Mouse (Mus musculus) midbrain, embryonic 11.5 days (tissue): Measurements from ENCODE around the gene Flot2. TPM values are rescaled to one million over a fixed set of nuclear protein-coding genes. Genes with fewer than 3 reads are reported as not detected.

Experiments used
- ATAC-seq: fragments of 200-750 bp; cut with Nextera tagmentation; 2 replicates; pipeline ENCODE4 v1.8.0; 2017; ENCODE audit warnings: moderate TSS enrichment, moderate library complexity; ENCODE audit not compliant: low FRiP score
- DNase-seq: peaks from one replicate; pipeline ENCODE4 v3.0.0; 2015; ENCODE audit warnings: low spot score; ENCODE audit errors: missing footprints
- H3K27ac ChIP-seq: fragments of 300-500 bp; sonication (generic); 2 replicates; pipeline ENCODE4 v1.5.1; 2014; ENCODE audit warnings: low read depth, low read length
- H3K27me3 ChIP-seq: fragments of 300-500 bp; sonication (generic); 2 replicates; pipeline ENCODE4 v1.6.1; 2014; ENCODE audit warnings: mild to moderate bottlenecking, low read length, moderate library complexity, mixed read lengths; ENCODE audit not compliant: control insufficient read depth, insufficient read depth
- H3K36me3 ChIP-seq: fragments of 300-500 bp; sonication (generic); 2 replicates; pipeline ENCODE4 v1.6.1; 2014; ENCODE audit warnings: mild to moderate bottlenecking, low read length, moderate library complexity, mixed read lengths; ENCODE audit not compliant: control insufficient read depth, insufficient read depth
- H3K4me1 ChIP-seq: fragments of 300-500 bp; sonication (generic); 2 replicates; pipeline ENCODE4 v1.6.1; 2014; ENCODE audit warnings: low read length; ENCODE audit not compliant: control insufficient read depth, insufficient read depth
- H3K4me2 ChIP-seq: fragments of 300-500 bp; sonication (generic); 2 replicates; pipeline ENCODE4 v1.6.1; 2014; ENCODE audit warnings: mild to moderate bottlenecking, moderate library complexity
- H3K4me3 ChIP-seq: fragments of 300-500 bp; sonication (generic); 2 replicates; pipeline ENCODE4 v1.5.1; 2014; ENCODE audit warnings: low read depth, low read length
- H3K9ac ChIP-seq: fragments of 300-500 bp; sonication (generic); 2 replicates; pipeline ENCODE4 v1.6.1; 2014; ENCODE audit warnings: low read length
- H3K9me3 ChIP-seq: fragments of 300-500 bp; sonication (generic); 2 replicates; pipeline ENCODE4 v1.6.1; 2016; ENCODE audit warnings: low read length; ENCODE audit not compliant: control insufficient read depth
- WGBS: fragments of 180-500 bp; shearing (Covaris S2); extraction: QIAGEN DNeasy Blood & Tissue Kit; methylation state at CpG from one replicate; pipeline ENCODE4 v1.1.7; 2014; 5-methylcytosine and 5-hydroxymethylcytosine counted together
- microRNA counts: library from miRNA; unstranded; fragments of <30 nt; microRNA quantifications from one replicate; lab custom pipeline; 2015
- microRNA-seq: library from miRNA; unstranded; fragments of <30 nt; microRNA quantifications from one replicate; pipeline ENCODE4, GENCODE M21; 2017
- polyA plus RNA-seq: library from polyadenylated mRNA; unstranded; fragments of >200 nt; fragmentation: Nextera tagmentation; extraction: Ambion mirVana; gene quantifications from 2 replicates; pipeline ENCODE4 v1.2.1, GENCODE M21; 2014

The Flot2 gene
- polyA plus RNA-seq, 1 experiment from 2014 or later: 57.6 TPM

DNA sequence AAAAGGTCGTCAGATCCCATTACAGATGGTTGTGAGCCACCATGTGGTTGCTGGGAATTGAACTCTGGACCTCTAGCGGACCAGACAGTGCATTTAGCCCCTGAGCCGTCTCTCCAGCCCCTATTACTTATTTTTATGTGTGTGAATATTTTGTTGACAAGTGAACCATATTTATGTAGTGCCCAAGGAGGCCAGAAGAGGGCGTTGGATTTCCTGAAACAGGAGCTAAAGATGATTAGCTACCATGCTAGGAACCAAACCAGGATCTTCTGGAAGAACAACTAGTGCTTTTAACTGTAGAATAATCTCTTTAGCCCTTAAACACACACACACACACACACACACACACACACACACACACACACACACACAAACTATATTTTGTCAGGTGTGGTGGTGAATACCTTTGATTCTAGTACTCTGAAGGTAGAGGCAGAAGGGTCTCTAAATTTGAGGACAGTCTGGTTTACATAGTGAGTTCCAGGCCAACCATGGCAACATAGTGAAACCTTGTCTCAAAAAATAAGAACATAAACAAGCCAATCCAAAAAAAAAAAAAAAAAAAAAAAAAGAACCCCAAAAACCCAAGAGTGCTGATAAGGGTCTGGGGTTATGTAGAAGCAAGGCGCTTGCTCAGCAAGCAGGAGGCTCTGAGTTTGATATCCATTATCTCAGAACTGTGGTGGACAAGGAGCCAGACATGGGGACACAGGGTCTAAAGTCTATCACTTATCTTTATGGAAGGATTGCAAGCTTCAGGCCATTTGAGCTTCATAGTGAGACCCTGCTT lies 65.4 kb downstream of the Flot2 start:
- H3K9ac ChIP-seq: no peak overlapping the region
- no peak for ATAC-seq
- no peaks in the 10 kb centered on the region; the same call in 1 of the 2 replicates for H3K4me1 ChIP-seq
- 0 out of 2 replicates have a peak, but pooled peaks cover 2% of the 10 kb centered on the region for H3K36me3 ChIP-seq
- no peak for DNase-seq
- no peaks in the 10 kb centered on the region for H3K27me3 ChIP-seq
- no peak overlapping the region for H3K4me2 ChIP-seq
- no peak overlapping the region for H3K27ac ChIP-seq
- H3K9me3 ChIP-seq: no peaks in the 10 kb centered on the region
- no peak overlapping the region for H3K4me3 ChIP-seq
- 77% methylated on average over 5 of the region's 5 CpGs for WGBS

DNA sequence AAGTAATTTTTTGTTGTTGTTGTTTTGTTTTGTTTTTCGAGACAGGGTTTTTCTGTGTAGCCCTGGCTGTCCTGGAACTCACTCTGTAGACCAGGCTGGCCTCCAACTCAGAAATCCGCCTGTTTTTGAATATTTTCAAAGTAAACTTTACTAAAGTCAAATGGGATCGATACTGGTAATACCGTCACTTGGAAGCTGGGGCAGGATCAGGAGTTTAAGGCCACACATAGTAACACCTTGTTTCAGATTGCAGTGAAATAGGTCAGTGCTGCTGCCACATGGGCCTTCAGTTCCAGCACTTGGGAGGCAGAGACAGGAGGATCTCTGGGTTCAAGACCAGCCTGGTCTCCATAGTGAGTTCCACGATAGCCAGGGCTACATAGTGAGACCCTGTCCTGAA lies 66.8 kb downstream of the Flot2 start:
- Histone ChIP-seq H3K27ac (no peak overlapping the region), H3K4me2 (no peak overlapping the region), H3K9ac (no peak overlapping the region), H3K4me1 (no peaks in the 10 kb centered on the region), H3K9me3 (no peaks in the 10 kb centered on the region), H3K4me3 (no peak overlapping the region), H3K27me3 (no peaks in the 10 kb centered on the region), H3K36me3 (0 out of 2 replicates have a peak, but pooled peaks cover 2% of the 10 kb centered on the region)
- WGBS: 91% methylated on average over 5 of the region's 5 CpGs
- no peak for DNase-seq
- ATAC-seq: no peak

MicroRNAs encoded within 50 kb of the gene (microRNA counts, 519-probe panel; counts per million panel counts)
- microRNA mmu-miR-144 (lab: Ali Mortazavi, UCI) (4,822 counts per million, percentile 48 among the panel's probes with 10 or more counts), microRNA mmu-miR-451 (lab: Ali Mortazavi, UCI) (2,602 counts per million, percentile 7 among the panel's probes with 10 or more counts)

Small RNA genes lying within 50 kb of the gene (microRNA-seq; reads per million reads assigned to microRNA genes)
- 96.5 reads per million, percentile 52 among the genes with 10 or more reads in this experiment for gene Mir144
- not detected for gene Mir451a
- gene Mir451b: not detected

Other genes with a start within 250 kb of the Flot2 start
- 12.1 and 12.6 TPM in 2 replicates for gene Pipox, start 143.8 kb upstream of the Flot2 start, polyA plus RNA-seq
- gene Sez6, start 107.1 kb upstream of the Flot2 start, polyA plus RNA-seq: 7.2 and 8.6 TPM in 2 replicates
- 15.5 and 18.0 TPM in 2 replicates for gene Phf12, start 55.2 kb upstream of the Flot2 start, polyA plus RNA-seq
- gene Dhrs13, start 5.7 kb upstream of the Flot2 start, polyA plus RNA-seq: 17.4 and 18.0 TPM in 2 replicates
- 39.0 and 39.6 TPM in 2 replicates for gene Eral1, start 42.5 kb downstream of the Flot2 start, polyA plus RNA-seq
- gene Fam222b, start 56.7 kb downstream of the Flot2 start, polyA plus RNA-seq: 26.5 and 26.6 TPM in 2 replicates
- gene Traf4, start 127.7 kb downstream of the Flot2 start, polyA plus RNA-seq: 72.0 and 79.7 TPM in 2 replicates
- gene Nek8, start 138.7 kb downstream of the Flot2 start, polyA plus RNA-seq: 6.4 and 7.1 TPM in 2 replicates
- 7.9 and 8.5 TPM in 2 replicates for gene Tlcd1, start 138.8 kb downstream of the Flot2 start, polyA plus RNA-seq
- gene Rpl23a, start 145.7 kb downstream of the Flot2 start, polyA plus RNA-seq: 1,223 and 1,245 TPM in 2 replicates
- 54.7 and 55.1 TPM in 2 replicates for gene Rab34, start 150.5 kb downstream of the Flot2 start, polyA plus RNA-seq
- gene Proca1, start 155.5 kb downstream of the Flot2 start, polyA plus RNA-seq: 0.99 and 1.0 TPM in 2 replicates
- 55.0 and 58.5 TPM in 2 replicates for gene Sdf2, start 207.8 kb downstream of the Flot2 start, polyA plus RNA-seq
- gene Supt6, start 208.1 kb downstream of the Flot2 start, polyA plus RNA-seq: 25.2 and 25.5 TPM in 2 replicates
- gene 2610507B11Rik, start 223.8 kb downstream of the Flot2 start, polyA plus RNA-seq: 61.2 and 70.4 TPM in 2 replicates